Mouse (Mus musculus): ENCODE measurements around the gene Gpha2. TPM values are rescaled to one million over a fixed set of nuclear protein-coding genes. Genes with fewer than 3 reads are reported as not detected.
A peak's percentile ranks its signal among the peaks of the same experiment; 100 is the strongest.

Gpha2 gene
- polyA plus RNA-seq, 1 experiment: not detected

DNA sequence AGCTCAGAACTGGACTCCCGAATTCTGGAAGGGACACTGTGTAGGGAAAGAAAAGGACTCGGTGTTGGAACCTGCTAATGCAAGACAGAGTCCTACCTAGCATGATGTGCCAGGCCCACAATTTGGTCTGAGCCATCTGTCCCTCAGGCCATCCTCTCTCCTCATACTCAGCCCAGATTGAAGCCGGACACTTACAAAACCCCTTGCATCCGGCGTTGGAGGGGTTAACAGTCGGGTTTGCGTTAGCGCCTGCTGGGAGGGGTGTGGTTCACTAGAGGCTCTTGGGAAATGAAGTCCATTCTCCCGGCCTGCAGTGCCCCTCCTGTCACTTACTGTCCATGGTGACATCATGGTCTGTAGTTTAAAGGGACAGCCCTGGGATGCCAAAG, 9.9 kb downstream of the Gpha2 start:
- peak overlapping the region; percentile 94 for H3K27ac ChIP-seq (ENCODE audit: control insufficient read depth, insufficient read depth, low read depth, low read length, poor library complexity)
- 0% methylated on average over 9 of the region's 9 CpGs for WGBS
- no peak for TF ChIP-seq CTCF (IDR thresholded peaks at IDR 0.05; ENCODE audit: control insufficient read depth, insufficient read depth, low read length)
- TF ChIP-seq POLR2A (IDR thresholded peaks at IDR 0.05; ENCODE audit: borderline replicate concordance, control insufficient read depth, low read depth, low read length): no peak
- peaks cover 2% of the 10 kb centered on the region; the same call in 1 of the 2 replicates for H3K4me1 ChIP-seq (ENCODE audit: control insufficient read depth, insufficient read depth, low read length)
- H3K4me3 ChIP-seq (replicated peaks; ENCODE audit: control insufficient read depth, low read depth, low read length): peak overlapping the region; percentile 82

DNA sequence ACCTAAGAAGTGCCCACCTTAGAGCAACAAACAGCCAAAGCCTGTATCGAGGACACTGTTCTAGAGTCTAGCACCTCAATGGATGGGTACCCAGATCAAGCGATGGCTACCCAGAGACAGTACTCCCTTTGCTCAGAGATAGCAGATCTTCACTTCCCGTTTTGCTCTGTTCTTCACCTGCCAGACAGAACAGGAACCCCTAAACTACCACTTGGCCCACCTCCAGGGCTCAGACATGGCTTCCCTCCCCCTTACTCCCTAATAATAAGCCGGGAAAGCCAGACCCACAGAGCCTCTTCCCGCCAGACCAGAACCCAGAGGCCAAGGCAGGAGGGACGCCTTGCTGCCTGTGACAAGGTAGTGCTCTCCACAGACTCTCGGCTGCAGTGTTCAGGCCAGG, 10.7 kb downstream of the Gpha2 start:
- H3K4me1 ChIP-seq (ENCODE audit: control insufficient read depth, insufficient read depth, low read length): peaks cover 2% of the 10 kb centered on the region; the same call in 1 of the 2 replicates

DNA sequence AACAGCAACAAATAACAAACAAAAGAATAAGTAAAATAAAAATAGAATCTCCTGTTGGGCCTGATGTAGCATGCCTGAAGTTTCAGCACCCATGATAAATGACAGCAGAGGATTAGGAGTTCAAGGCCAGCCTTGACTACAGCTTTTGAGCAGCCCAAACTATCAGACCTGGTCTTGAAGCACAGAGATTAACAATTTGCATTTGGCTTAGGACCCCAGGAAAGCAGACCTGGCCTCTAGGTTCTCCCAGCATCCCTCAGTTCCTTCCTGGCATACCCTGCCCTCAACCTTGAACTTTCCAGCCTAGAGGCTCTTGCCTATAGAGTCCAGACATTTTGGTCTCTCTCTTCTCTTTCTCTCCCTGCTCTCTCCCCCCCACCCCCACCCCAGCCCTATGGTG, 12.6 kb downstream of the Gpha2 start:
- H3K4me3 ChIP-seq (replicated peaks; ENCODE audit: control insufficient read depth, low read depth, low read length): no peak overlapping the region
- no peak for TF ChIP-seq POLR2A (IDR thresholded peaks at IDR 0.05; ENCODE audit: borderline replicate concordance, control insufficient read depth, low read depth, low read length)
- no peak for TF ChIP-seq CTCF (IDR thresholded peaks at IDR 0.05; ENCODE audit: control insufficient read depth, insufficient read depth, low read length)
- H3K4me1 ChIP-seq (ENCODE audit: control insufficient read depth, insufficient read depth, low read length): peaks cover 2% of the 10 kb centered on the region; the same call in 1 of the 2 replicates
- no peak overlapping the region for H3K27ac ChIP-seq (ENCODE audit: control insufficient read depth, insufficient read depth, low read depth, low read length, poor library complexity)

More for the DNA sequence above, 10.7 kb downstream of the Gpha2 start:
- no peak overlapping the region for H3K27ac ChIP-seq (ENCODE audit: control insufficient read depth, insufficient read depth, low read depth, low read length, poor library complexity)
- 58% methylated on average over 7 of the region's 7 CpGs for WGBS
- TF ChIP-seq CTCF (IDR thresholded peaks at IDR 0.05; ENCODE audit: control insufficient read depth, insufficient read depth, low read length): no peak
- no peak for TF ChIP-seq POLR2A (IDR thresholded peaks at IDR 0.05; ENCODE audit: borderline replicate concordance, control insufficient read depth, low read depth, low read length)
- no peak overlapping the region for H3K4me3 ChIP-seq (replicated peaks; ENCODE audit: control insufficient read depth, low read depth, low read length)

DNA sequence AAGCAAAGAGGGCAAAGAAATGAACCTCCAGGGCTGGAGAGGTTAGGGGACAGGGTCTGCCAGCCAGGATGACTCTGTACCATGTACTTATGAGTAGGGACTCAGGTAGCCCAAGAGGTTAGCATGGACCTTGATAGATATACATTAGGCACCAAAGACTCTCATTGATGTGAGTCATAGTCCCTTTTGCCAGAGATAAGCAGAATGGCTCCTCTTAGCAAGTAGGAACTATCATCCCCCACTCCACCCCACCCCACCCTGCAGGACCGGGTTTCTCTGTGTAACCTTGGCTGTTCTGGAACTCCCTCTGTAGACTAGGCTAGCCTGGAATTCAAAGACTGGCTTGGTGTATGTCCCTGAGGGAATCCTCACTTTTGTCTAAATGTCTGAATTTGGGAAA, 14.0 kb downstream of the Gpha2 start:
- Histone ChIP-seq H3K27ac (ENCODE audit: control insufficient read depth, insufficient read depth, low read depth, low read length, poor library complexity) (peak overlapping the region; percentile 78), H3K4me1 (ENCODE audit: control insufficient read depth, insufficient read depth, low read length) (peaks cover 2% of the 10 kb centered on the region; the same call in 1 of the 2 replicates), H3K4me3 (replicated peaks; ENCODE audit: control insufficient read depth, low read depth, low read length) (no peak overlapping the region)
- WGBS: 67% methylated on average over 1 of the region's 1 CpGs
- TF ChIP-seq CTCF (IDR thresholded peaks at IDR 0.05; ENCODE audit: control insufficient read depth, insufficient read depth, low read length) (no peak), POLR2A (IDR thresholded peaks at IDR 0.05; ENCODE audit: borderline replicate concordance, control insufficient read depth, low read depth, low read length) (no peak)

DNA sequence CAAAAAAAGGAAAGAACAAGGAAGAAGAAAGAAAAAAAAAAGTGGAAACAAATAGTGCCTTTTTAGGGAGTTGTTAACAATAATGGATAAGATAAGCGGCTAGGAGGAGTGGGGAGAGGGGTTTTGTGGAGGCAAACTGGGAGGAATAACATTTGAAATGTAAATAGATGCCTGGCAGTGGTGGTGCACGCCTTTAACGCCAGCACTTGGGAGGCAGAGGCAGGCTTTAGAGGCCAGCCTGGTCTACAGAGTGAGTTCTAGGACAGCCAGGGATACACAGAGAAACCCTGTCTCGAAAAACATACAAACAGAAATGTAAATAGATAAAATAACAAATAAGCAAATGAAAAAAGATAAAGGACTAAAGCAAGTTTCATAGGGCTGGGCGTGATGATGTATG, 14.5 kb downstream of the Gpha2 start:
- 51% methylated on average over 5 of the region's 5 CpGs for WGBS
- H3K4me3 ChIP-seq (replicated peaks; ENCODE audit: control insufficient read depth, low read depth, low read length): peak overlapping the region; percentile 24
- peaks cover 2% of the 10 kb centered on the region; the same call in 1 of the 2 replicates for H3K4me1 ChIP-seq (ENCODE audit: control insufficient read depth, insufficient read depth, low read length)
- H3K27ac ChIP-seq (ENCODE audit: control insufficient read depth, insufficient read depth, low read depth, low read length, poor library complexity): peak overlapping the region; percentile 69
- TF ChIP-seq POLR2A (IDR thresholded peaks at IDR 0.05; ENCODE audit: borderline replicate concordance, control insufficient read depth, low read depth, low read length): no peak
- no peak for TF ChIP-seq CTCF (IDR thresholded peaks at IDR 0.05; ENCODE audit: control insufficient read depth, insufficient read depth, low read length)

DNA sequence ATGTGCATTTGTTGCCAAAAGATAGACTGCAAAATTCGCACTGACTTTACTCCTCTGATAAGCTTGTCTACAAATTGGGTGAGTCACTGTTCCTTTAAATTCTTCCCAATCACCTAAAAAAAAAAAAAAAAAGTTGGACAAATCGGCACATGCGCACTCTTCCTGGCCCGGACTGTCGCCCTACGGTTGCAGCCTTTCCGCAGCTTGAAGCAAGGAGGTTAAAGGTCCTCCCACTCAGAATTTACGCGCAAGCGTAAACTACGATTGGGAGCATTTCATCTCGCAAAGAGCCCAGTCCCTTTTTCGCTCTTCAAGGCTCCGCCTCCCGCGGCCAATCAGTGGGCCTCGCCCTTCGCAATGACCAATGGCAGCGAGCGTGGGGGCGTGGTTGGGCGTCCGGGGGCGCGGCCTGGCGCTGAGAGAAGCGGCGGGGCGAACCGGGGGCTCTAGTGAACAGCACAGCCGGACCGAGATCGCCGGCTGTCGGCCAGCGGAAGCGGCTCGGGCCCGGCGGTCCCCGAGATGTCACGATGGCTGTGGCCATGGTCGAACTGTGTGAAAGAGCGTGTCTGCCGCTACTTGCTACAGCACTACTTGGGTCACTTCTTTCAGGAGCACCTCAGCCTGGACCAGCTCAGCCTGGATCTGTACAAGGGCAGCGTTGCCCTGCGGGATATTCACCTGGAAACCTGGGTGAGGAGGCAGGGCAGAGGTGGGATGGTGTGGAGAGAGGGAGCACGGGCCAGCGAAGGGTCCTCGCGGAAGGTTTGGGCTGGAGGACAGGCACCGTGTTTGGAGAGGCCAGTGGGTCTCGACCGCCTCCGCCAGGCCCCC, 15.3 kb downstream of the Gpha2 start, which contains the start of gene Atg2a:
Gene Atg2a, plus strand, starts transcription at position 395 of the 834 bp plus-strand sequence.
- no peak for TF ChIP-seq CTCF (IDR thresholded peaks at IDR 0.05; ENCODE audit: control insufficient read depth, insufficient read depth, low read length)
- peak; percentile 77; the same call in 1 of the 2 replicates for TF ChIP-seq POLR2A (IDR thresholded peaks at IDR 0.05; ENCODE audit: borderline replicate concordance, control insufficient read depth, low read depth, low read length)
- H3K4me1 ChIP-seq (ENCODE audit: control insufficient read depth, insufficient read depth, low read length): no peaks in the 10 kb centered on the region; the same call in 1 of the 2 replicates
- under 1% methylated on average over 55 of the region's 55 CpGs for WGBS
- peak within 1 kb of the TSS; percentile 92 for H3K4me3 ChIP-seq (replicated peaks; ENCODE audit: control insufficient read depth, low read depth, low read length)
- peak within 1 kb of the TSS; percentile 85 for H3K27ac ChIP-seq (ENCODE audit: control insufficient read depth, insufficient read depth, low read depth, low read length, poor library complexity)

DNA sequence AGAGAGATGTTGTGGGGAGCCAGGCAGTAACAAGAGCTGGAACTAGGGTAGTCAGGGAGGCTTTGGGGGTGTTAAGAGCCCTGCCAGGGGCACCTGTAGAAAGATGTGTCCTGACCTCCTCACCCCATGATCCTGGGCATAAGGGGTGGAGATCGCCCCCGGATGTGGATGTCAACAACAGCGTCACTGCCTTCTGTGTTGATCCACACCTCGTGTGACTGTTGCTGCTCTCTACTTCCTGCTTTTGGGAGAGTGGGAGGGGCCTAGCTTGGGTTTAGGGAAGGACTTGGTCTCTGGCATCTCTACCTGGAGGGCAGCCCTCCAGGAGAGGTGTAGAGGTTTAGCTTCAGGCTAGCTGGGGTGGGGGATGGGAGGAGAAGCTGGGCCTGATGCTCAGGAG, 16.1 kb downstream of the Gpha2 start:
- H3K27ac ChIP-seq (ENCODE audit: control insufficient read depth, insufficient read depth, low read depth, low read length, poor library complexity): peak overlapping the region; percentile 85
- TF ChIP-seq CTCF (IDR thresholded peaks at IDR 0.05; ENCODE audit: control insufficient read depth, insufficient read depth, low read length) (no peak), POLR2A (IDR thresholded peaks at IDR 0.05; ENCODE audit: borderline replicate concordance, control insufficient read depth, low read depth, low read length) (no peak)
- WGBS: 0% methylated on average over 4 of the region's 4 CpGs
- H3K4me1 ChIP-seq (ENCODE audit: control insufficient read depth, insufficient read depth, low read length): no peaks in the 10 kb centered on the region; the same call in 1 of the 2 replicates
- peak overlapping the region; percentile 92 for H3K4me3 ChIP-seq (replicated peaks; ENCODE audit: control insufficient read depth, low read depth, low read length)

DNA sequence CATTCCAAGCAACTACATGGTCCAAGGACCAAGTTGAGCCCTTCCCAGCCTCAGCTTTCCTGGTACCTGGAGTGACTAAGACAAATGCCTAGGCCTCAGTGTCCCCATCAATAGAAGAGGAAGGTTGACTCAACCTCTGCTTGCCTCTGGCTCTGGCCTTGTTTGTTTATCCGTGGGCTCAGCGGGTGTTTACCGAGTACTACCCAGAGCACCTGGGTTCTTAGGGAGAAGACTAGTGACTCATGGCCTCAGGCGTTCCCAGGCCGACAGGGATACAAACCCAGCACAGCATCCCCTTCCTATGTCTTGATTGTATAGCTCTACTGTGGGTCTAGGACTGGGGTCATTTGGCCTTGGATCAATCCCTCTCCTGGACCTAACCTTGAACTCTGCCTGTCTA, 17.0 kb downstream of the Gpha2 start:
- no peak for TF ChIP-seq CTCF (IDR thresholded peaks at IDR 0.05; ENCODE audit: control insufficient read depth, insufficient read depth, low read length)
- no peak for TF ChIP-seq POLR2A (IDR thresholded peaks at IDR 0.05; ENCODE audit: borderline replicate concordance, control insufficient read depth, low read depth, low read length)
- H3K4me3 ChIP-seq (replicated peaks; ENCODE audit: control insufficient read depth, low read depth, low read length): no peak overlapping the region
- WGBS: 94% methylated on average over 5 of the region's 5 CpGs
- H3K4me1 ChIP-seq (ENCODE audit: control insufficient read depth, insufficient read depth, low read length): no peaks in the 10 kb centered on the region; the same call in 1 of the 2 replicates
- no peak overlapping the region for H3K27ac ChIP-seq (ENCODE audit: control insufficient read depth, insufficient read depth, low read depth, low read length, poor library complexity)
